Mouse (Mus musculus) liver, adult 2 months (tissue): ENCODE measurements around the gene Npnt.

ENCODE experiments used
- CTCF ChIP-seq: fragments of 200-500 bp; IDR thresholded peaks from 2 replicates; pipeline ENCODE4 v1.5.1; 2011; ENCODE audit warnings: low read depth, low read length, control low read depth
- POLR2A ChIP-seq: fragments of 200-500 bp; IDR thresholded peaks from 2 replicates; pipeline ENCODE4 v1.6.1; 2011; ENCODE audit warnings: low read length, control low read depth; ENCODE audit not compliant: insufficient read depth; ENCODE audit errors: extremely low read depth

DNA sequence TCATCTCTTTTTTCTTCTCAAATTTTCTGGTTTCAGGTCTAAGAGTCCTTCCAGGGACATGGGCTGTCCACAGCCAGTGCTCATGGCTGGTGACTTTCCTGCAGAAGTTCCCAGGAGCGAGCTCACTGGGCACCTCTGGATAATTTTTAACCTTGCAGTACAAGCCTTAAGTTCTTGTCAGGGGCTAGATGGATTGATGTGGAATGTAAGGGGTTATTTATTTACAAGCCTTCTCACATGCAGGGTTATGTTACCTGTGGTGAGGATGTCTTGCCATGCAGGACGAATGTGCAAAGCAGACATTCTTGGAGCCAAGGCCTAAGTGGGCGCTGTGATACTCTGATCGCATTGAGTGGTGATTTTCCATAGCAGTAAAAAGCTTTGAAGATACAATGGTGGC is 84.5 kb downstream of the Npnt start:
- TF ChIP-seq CTCF (no peak), POLR2A (no peak)
